Mouse (Mus musculus) liver, adult 10 weeks (tissue): ENCODE measurements around the gene Cyp2d9. TPM values are rescaled to one million over a fixed set of nuclear protein-coding genes. Genes with fewer than 3 reads are reported as not detected.

Experiments used
- polyA plus RNA-seq: library from polyadenylated mRNA; stranded (reverse); fragments of 350-450 nt; fragmentation: Illumina TruSeq; extraction: RNeasy Lipid Tissue Mini Kit (QIAGEN cat#74804); gene quantifications from one replicate; pipeline ENCODE4 v1.2.3, GENCODE M21; 2014; ENCODE audit warnings: low read depth, low replicate concordance

Gene Cyp2d9
- polyA plus RNA-seq: 18.5 TPM

GRCm38 (mm10) chr15:82433137-82433536 is at the start of gene Cyp2d9:
Gene Cyp2d9, plus strand, starts transcription at chr15:82433437.

GRCm38 (mm10) chr15:82393922-82394321 is 39.3 kb upstream of the Cyp2d9 start, which contains the start of gene Cyp2d11:
Gene Cyp2d11, minus strand, starts transcription at chr15:82394022.

GRCm38 (mm10) chr15:82406981-82407380 is 26.3 kb upstream of the Cyp2d9 start, which contains the start of gene Cyp2d10:
Gene Cyp2d10, minus strand, starts transcription at chr15:82407195.

Other genes starting within 250 kb of the Cyp2d9 start
- gene Shisa8, start 220.6 kb upstream of the Cyp2d9 start, polyA plus RNA-seq: not detected
- gene Tnfrsf13c, start 209.1 kb upstream of the Cyp2d9 start, polyA plus RNA-seq: not detected
- 2.0 TPM for gene Cenpm, start 188.7 kb upstream of the Cyp2d9 start, polyA plus RNA-seq
- not detected for gene 1500009C09Rik, start 181.0 kb upstream of the Cyp2d9 start, polyA plus RNA-seq
- not detected for gene Sept3, start 158.5 kb upstream of the Cyp2d9 start, polyA plus RNA-seq
- gene Wbp2nl, start 134.5 kb upstream of the Cyp2d9 start, polyA plus RNA-seq: not detected
- 10.4 TPM for gene Naga, start 94.5 kb upstream of the Cyp2d9 start, polyA plus RNA-seq
- gene Pheta2, start 94.5 kb upstream of the Cyp2d9 start, polyA plus RNA-seq: 0.26 TPM
- gene Smdt1, start 94.5 kb upstream of the Cyp2d9 start, polyA plus RNA-seq: 34.1 TPM
- gene Ndufa6, start 79.1 kb upstream of the Cyp2d9 start, polyA plus RNA-seq: 404 TPM
- 73.7 TPM for gene Cyp2d22, start 53.2 kb upstream of the Cyp2d9 start, polyA plus RNA-seq
- not detected for gene Cyp2d11, start 39.4 kb upstream of the Cyp2d9 start, polyA plus RNA-seq
- gene Cyp2d10, start 26.2 kb upstream of the Cyp2d9 start, polyA plus RNA-seq: 174 TPM
- gene Cyp2d12, start 121.6 kb downstream of the Cyp2d9 start, polyA plus RNA-seq: not detected
- gene Cyp2d34, start 187.5 kb downstream of the Cyp2d9 start, polyA plus RNA-seq: not detected